Mouse (Mus musculus): ENCODE data around the gene Uqcc1. TPM values are rescaled to one million over a fixed set of nuclear protein-coding genes. Genes with fewer than 3 reads are reported as not detected.

Uqcc1 gene
- polyA plus RNA-seq, 1 experiment from 2014 or later: 40.4 TPM

DNA sequence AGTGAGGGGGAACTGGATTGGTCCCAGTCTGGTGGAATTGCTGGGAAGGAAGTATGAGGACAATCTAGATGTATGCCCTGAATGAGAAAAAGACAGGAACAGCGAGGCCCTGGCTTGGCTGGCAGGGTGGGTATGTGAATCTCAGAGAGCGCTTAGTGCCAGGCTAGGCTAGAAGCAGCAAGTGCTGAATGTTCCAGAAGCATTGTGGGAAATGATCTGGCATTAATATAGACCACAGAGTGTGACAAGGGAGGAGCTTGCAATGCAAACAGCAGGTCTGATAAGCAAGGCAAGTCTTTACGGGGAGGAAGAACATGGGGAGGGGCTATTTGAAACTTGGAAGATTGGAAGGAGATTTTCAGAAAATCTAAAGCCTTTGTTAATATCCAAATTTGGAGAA is 48.0 kb downstream of the Uqcc1 start:
- WGBS: 70% methylated on average over 3 of the region's 3 CpGs
- ATAC-seq: no peak

DNA sequence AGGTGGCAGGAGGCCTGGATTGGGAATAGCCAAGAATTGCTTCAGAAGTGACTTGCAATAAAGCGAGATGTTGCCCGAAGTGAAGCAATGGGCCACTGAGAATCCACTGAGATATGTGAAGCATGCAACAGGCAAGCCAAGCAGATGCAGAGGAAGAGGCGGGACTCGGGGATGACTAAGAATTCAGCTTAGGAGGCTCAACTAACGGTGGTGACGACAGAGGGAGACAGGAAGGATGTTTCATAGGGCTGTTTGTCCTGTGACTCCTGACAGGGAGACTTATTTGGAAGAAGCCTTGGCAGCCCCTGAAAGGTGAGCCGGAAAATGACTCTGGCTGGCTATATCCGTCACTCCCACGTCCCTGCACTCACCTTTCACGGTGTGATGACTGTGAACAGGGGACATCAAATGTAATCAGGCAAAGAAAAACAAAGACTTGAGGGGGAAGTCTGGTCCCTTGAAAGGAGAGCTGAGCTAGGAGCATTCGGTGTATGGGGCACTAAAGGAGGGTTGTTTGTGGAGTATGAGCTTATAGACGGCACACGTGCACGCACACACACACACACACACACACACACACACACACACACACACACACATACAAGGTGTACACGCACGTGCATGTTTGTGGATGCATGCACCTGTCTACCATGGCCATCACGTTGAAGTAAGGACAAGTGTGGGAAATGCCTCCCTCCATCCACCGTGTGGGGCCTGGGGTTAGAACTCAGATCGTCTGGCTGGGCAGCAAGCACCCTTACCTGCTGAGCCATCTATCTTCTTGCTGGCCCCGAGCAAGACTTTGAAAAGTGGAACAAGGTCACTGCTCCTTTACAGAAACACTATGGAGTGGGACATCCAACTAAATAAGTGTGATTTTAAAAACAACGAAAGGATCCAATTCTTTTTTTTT is 50.9 kb downstream of the Uqcc1 start:
- Histone ChIP-seq H3K36me3 (ENCODE audit: control insufficient read depth, insufficient read depth) (peaks cover 38% of the 10 kb centered on the region), H3K4me1 (replicated peaks; ENCODE audit: control insufficient read depth, insufficient read depth, low read length) (no peaks in the 10 kb centered on the region), H3K9me3 (ENCODE audit: control insufficient read depth) (no peaks in the 10 kb centered on the region), H3K4me2 (replicated peaks; ENCODE audit: low read depth) (no peak overlapping the region), H3K4me3 (ENCODE audit: low read depth, low read length) (no peak overlapping the region), H3K27ac (ENCODE audit: low read depth, low read length) (no peak overlapping the region), H3K27me3 (replicated peaks; ENCODE audit: control insufficient read depth, insufficient read depth, low read length) (no peaks in the 10 kb centered on the region), H3K9ac (ENCODE audit: low read depth, low read length) (no peak overlapping the region)
- no peak for ATAC-seq
- TF ChIP-seq CTCF (IDR thresholded peaks at IDR 0.05; ENCODE audit: low read depth): no peak
- 84% methylated on average over 21 of the region's 21 CpGs for WGBS

More for the DNA sequence above, 48.0 kb downstream of the Uqcc1 start:
- no peak overlapping the region for H3K27ac ChIP-seq (ENCODE audit: low read depth, low read length)
- no peak for TF ChIP-seq CTCF (IDR thresholded peaks at IDR 0.05; ENCODE audit: low read depth)
- no peaks in the 10 kb centered on the region for H3K4me1 ChIP-seq (replicated peaks; ENCODE audit: control insufficient read depth, insufficient read depth, low read length)
- peaks cover 50% of the 10 kb centered on the region for H3K36me3 ChIP-seq (ENCODE audit: control insufficient read depth, insufficient read depth)
- no peak overlapping the region for H3K4me3 ChIP-seq (ENCODE audit: low read depth, low read length)
- H3K9ac ChIP-seq (ENCODE audit: low read depth, low read length): no peak overlapping the region
- H3K4me2 ChIP-seq (replicated peaks; ENCODE audit: low read depth): no peak overlapping the region
- H3K27me3 ChIP-seq (replicated peaks; ENCODE audit: control insufficient read depth, insufficient read depth, low read length): no peaks in the 10 kb centered on the region
- no peaks in the 10 kb centered on the region for H3K9me3 ChIP-seq (ENCODE audit: control insufficient read depth)

DNA sequence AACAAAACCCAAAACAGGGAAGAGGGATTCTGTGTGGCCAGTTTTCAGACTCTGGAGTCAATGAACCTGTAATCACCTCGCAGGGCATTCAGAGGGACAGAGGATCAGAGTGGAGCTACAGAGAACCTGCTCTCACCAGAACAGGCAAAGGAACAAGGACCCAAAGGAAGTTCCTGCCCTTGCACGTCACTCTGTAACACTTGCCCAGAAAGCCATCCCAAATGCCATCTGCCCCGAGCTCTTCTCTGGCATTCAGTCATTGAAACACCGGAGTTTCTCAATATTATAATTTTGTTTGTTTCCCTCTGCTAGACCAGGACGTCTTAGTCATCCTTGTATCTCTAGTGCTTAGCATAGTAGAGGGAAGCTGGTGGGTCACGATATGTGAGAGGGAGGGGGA is 56.5 kb downstream of the Uqcc1 start:
- H3K4me3 ChIP-seq (ENCODE audit: low read depth, low read length): no peak overlapping the region
- H3K9ac ChIP-seq (ENCODE audit: low read depth, low read length): no peak overlapping the region
- peaks cover 25% of the 10 kb centered on the region for H3K36me3 ChIP-seq (ENCODE audit: control insufficient read depth, insufficient read depth)
- 63% methylated on average over 6 of the region's 6 CpGs for WGBS
- no peak overlapping the region for H3K27ac ChIP-seq (ENCODE audit: low read depth, low read length)
- H3K9me3 ChIP-seq (ENCODE audit: control insufficient read depth): no peaks in the 10 kb centered on the region
- TF ChIP-seq CTCF (IDR thresholded peaks at IDR 0.05; ENCODE audit: low read depth): no peak
- H3K4me2 ChIP-seq (replicated peaks; ENCODE audit: low read depth): no peak overlapping the region
- no peaks in the 10 kb centered on the region for H3K27me3 ChIP-seq (replicated peaks; ENCODE audit: control insufficient read depth, insufficient read depth, low read length)
- no peaks in the 10 kb centered on the region for H3K4me1 ChIP-seq (replicated peaks; ENCODE audit: control insufficient read depth, insufficient read depth, low read length)
- ATAC-seq: no peak

DNA sequence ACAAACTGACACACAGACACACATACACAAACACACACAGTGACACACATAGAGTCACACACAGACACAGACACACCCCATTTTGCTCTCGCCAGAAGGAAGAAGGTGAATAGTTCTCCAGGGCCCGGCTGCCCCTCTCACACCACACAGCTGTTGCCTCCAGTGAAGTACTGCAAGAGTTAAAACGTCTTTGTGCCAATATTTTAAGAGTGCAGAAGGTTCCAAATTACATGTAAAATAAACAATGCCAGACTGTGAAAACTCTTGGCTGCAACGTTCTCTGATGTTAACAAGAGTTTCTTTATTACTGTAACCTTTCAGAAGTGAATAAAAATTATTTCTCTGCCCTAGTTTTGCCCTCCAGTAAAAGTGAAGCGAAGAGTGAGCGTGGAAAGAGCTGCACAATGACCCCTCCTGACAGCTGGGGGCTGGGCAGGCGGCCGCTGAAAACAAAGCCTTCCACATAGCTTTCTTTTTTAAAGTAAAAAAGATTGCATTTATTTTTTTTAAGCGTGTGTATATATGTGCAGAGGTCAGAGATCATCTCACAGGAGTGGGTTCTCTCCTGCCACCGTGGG is 57.1 kb downstream of the Uqcc1 start:
- no peaks in the 10 kb centered on the region for H3K4me1 ChIP-seq (replicated peaks; ENCODE audit: control insufficient read depth, insufficient read depth, low read length)
- H3K4me3 ChIP-seq (ENCODE audit: low read depth, low read length): no peak overlapping the region
- peaks cover 31% of the 10 kb centered on the region for H3K36me3 ChIP-seq (ENCODE audit: control insufficient read depth, insufficient read depth)
- no peak overlapping the region for H3K27ac ChIP-seq (ENCODE audit: low read depth, low read length)
- no peaks in the 10 kb centered on the region for H3K27me3 ChIP-seq (replicated peaks; ENCODE audit: control insufficient read depth, insufficient read depth, low read length)
- no peak for TF ChIP-seq CTCF (IDR thresholded peaks at IDR 0.05; ENCODE audit: low read depth)
- no peak for ATAC-seq
- no peaks in the 10 kb centered on the region for H3K9me3 ChIP-seq (ENCODE audit: control insufficient read depth)
- H3K9ac ChIP-seq (ENCODE audit: low read depth, low read length): no peak overlapping the region
- H3K4me2 ChIP-seq (replicated peaks; ENCODE audit: low read depth): 0 out of 2 replicates have a peak overlapping the region, but pooled peaks have one; percentile 7
- 58% methylated on average over 10 of the region's 10 CpGs for WGBS

DNA sequence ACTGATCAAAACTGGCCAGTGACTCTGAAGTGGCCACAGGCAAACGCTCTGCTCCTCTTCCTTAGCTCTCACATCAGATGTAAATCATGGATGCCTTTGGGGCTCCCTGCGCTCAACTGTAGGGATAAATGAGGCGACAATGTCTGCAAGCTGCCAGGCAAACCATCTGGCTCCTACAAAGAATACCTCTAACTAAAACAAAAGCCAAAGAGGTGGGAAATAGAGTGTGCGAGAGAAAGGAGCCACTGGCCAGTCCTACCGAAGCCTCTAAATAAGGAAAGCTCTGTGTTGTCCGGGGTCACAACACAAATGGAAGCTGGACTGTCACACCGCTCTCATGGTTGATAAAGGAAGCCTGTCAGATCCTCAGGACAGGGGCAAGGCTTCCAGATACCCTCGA is 57.6 kb downstream of the Uqcc1 start:
- no peak for TF ChIP-seq CTCF (IDR thresholded peaks at IDR 0.05; ENCODE audit: low read depth)
- no peak overlapping the region for H3K27ac ChIP-seq (ENCODE audit: low read depth, low read length)
- ATAC-seq: no peak
- H3K9me3 ChIP-seq (ENCODE audit: control insufficient read depth): no peaks in the 10 kb centered on the region
- H3K27me3 ChIP-seq (replicated peaks; ENCODE audit: control insufficient read depth, insufficient read depth, low read length): no peaks in the 10 kb centered on the region
- no peak overlapping the region for H3K4me2 ChIP-seq (replicated peaks; ENCODE audit: low read depth)
- peaks cover 36% of the 10 kb centered on the region for H3K36me3 ChIP-seq (ENCODE audit: control insufficient read depth, insufficient read depth)
- no peak overlapping the region for H3K9ac ChIP-seq (ENCODE audit: low read depth, low read length)
- H3K4me1 ChIP-seq (replicated peaks; ENCODE audit: control insufficient read depth, insufficient read depth, low read length): no peaks in the 10 kb centered on the region
- 73% methylated on average over 8 of the region's 8 CpGs for WGBS
- H3K4me3 ChIP-seq (ENCODE audit: low read depth, low read length): no peak overlapping the region

DNA sequence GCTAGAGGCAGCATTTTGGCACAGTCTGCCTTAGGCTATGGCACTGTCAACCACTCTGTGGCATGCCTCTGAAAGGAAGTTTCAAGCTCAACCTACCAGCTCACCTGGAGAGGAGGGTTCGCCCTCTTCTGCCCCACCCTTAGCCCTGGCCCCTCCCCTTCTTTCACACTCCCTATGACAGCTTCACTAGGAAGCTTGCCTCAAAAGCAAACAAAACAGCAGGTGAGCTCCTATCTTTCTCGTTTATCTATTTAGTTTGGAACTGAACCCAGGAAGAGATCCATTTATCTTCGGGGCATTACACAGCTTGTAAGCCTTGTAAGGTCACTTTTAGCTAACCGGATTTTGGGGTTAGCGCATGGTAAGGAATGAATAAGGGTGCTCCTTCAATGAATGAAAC is 60.3 kb downstream of the Uqcc1 start:
- Histone ChIP-seq H3K4me3 (ENCODE audit: low read depth, low read length) (no peak overlapping the region), H3K4me2 (replicated peaks; ENCODE audit: low read depth) (no peak overlapping the region), H3K4me1 (replicated peaks; ENCODE audit: control insufficient read depth, insufficient read depth, low read length) (no peaks in the 10 kb centered on the region), H3K9ac (ENCODE audit: low read depth, low read length) (no peak overlapping the region), H3K36me3 (ENCODE audit: control insufficient read depth, insufficient read depth) (peaks cover 31% of the 10 kb centered on the region), H3K27me3 (replicated peaks; ENCODE audit: control insufficient read depth, insufficient read depth, low read length) (no peaks in the 10 kb centered on the region), H3K9me3 (ENCODE audit: control insufficient read depth) (no peaks in the 10 kb centered on the region), H3K27ac (ENCODE audit: low read depth, low read length) (no peak overlapping the region)
- no peak for TF ChIP-seq CTCF (IDR thresholded peaks at IDR 0.05; ENCODE audit: low read depth)
- peak; percentile 78 for ATAC-seq
- WGBS: 38% methylated on average over 5 of the region's 5 CpGs

Measured in intestine, postnatal 0 days (tissue).